Mouse (Mus musculus) heart, postnatal 4 days (tissue): ENCODE measurements around the gene BC048671. TPM values are rescaled to one million over a fixed set of nuclear protein-coding genes. Genes with fewer than 3 reads are reported as not detected.

Experiments used
- total RNA-seq, 2 experiments: library from RNA; stranded (reverse); gene quantifications; 2 replicates each; pipeline ENCODE4 v1.2.3; 2021

BC048671 gene
- total RNA-seq, 2 experiments from 2014 or later, result not detected

Other genes with a start within 250 kb of the BC048671 start
- gene Vmn1r49, start 222.7 kb upstream of the BC048671 start, total RNA-seq, result not detected
- gene Vmn1r50, start 199.8 kb upstream of the BC048671 start, total RNA-seq, result not detected
- not detected for gene Vmn1r51, start 178.6 kb upstream of the BC048671 start, total RNA-seq
- gene Vmn1r52, start 126.4 kb upstream of the BC048671 start, total RNA-seq, result not detected
- not detected for gene V1ra8, start 98.4 kb upstream of the BC048671 start, total RNA-seq
- not detected for gene Vmn1r53, start 76.8 kb upstream of the BC048671 start, total RNA-seq
- gene Vmn1r54, start 54.9 kb upstream of the BC048671 start, total RNA-seq, result not detected
- gene Chst13, start 24.0 kb downstream of the BC048671 start, total RNA-seq, result not detected
- gene Uroc1, start 32.1 kb downstream of the BC048671 start, total RNA-seq, result not detected
- gene Zxdc, start 68.3 kb downstream of the BC048671 start, total RNA-seq, result 10 to 100 TPM; 17.4 to 18.6 TPM
- not detected for gene Cfap100, start 127.6 kb downstream of the BC048671 start, total RNA-seq
- 10 to 100 TPM in 1 of 2 experiments, 1 to 10 TPM in 1; 9.7 to 11.6 TPM for gene Klf15, start 161.4 kb downstream of the BC048671 start, total RNA-seq
- 1 to 10 TPM in 1 of 2 experiments, under 1 TPM in 1; 0.61 to 1.2 TPM for gene Aldh1l1, start 185.2 kb downstream of the BC048671 start, total RNA-seq